Mouse (Mus musculus) spleen, adult 18-20 months (tissue): Measurements from ENCODE around the gene 6030408B16Rik.

Source experiments
- DNase-seq, 2 experiments: peaks; one replicate each; pipeline ENCODE4 v3.0.0; 2022; ENCODE audit warnings: mixed read lengths in 2 of 2

6030408B16Rik gene

DNA sequence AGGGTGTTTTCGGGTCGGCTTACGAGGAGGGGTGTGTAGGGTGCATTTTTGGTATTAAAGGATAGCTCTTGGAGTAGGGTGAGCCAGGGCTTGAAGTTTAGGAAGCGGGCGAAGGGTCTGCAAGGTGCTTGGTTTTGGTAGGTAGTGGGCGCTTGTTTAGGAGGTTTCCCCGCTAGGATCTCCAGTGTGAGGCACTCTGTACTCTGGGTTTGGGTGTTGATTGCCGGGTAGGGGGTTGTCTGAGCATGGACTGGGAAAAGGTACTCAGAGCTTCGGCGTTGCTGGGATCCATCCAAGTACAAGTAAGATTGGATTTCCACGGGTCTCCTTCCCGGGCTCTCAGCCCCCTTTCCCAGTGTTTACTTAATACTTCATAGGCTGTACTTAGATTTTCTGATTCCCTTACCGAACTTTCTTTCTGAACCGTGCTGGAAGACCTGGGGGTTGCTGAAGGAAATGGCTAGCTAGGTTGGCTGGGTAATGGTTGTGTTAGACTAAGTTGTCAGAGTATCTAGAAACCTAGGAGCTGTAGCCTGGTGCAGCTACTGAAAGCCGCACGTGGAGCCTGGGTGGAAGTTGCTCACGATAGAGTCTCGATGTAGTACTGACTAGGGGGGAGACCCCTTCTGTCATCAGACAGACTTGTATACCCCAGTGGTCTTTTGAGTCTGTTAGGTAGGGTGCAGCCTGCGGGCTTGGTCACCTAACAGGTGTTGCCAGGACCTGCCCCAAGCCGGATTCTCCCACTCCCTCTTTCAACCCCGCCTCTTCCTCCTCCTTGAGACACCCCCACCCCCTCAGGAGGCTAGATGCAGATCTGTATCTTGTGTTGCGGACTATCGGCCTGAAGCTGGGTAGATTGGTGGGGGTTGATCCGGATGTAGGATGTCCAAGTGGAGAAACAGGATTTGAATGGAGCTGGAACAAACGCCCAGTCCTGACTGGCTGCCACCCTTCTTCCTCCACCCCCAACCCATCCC lies 25.7 kb upstream of the 6030408B16Rik start:
- no peak for DNase-seq

DNA sequence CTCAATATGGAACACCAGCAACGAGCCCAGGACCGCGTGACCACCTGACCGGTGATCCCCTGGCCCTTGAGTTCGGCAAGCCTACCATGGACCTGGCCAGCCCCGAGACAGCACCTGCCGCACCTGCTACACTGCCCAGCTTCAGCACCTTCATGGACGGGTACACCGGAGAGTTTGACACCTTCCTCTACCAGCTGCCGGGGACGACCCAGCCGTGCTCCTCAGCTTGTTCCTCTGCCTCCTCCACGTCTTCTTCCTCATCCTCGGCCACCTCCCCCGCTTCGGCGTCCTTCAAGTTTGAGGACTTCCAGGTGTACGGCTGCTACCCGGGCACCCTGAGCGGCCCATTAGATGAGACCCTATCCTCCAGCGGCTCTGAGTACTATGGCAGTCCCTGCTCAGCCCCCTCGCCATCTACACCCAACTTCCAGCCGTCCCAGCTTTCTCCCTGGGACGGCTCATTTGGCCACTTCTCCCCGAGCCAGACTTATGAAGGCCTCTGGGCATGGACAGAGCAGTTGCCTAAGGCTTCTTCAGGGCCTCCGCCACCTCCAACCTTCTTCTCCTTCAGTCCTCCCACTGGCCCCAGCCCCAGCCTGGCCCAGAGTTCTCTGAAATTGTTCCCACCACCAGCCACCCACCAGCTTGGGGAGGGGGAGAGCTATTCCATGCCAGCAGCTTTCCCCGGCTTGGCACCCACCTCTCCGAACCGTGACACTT lies 22.8 kb upstream of the 6030408B16Rik start:
- DNase-seq, result no peak

DNA sequence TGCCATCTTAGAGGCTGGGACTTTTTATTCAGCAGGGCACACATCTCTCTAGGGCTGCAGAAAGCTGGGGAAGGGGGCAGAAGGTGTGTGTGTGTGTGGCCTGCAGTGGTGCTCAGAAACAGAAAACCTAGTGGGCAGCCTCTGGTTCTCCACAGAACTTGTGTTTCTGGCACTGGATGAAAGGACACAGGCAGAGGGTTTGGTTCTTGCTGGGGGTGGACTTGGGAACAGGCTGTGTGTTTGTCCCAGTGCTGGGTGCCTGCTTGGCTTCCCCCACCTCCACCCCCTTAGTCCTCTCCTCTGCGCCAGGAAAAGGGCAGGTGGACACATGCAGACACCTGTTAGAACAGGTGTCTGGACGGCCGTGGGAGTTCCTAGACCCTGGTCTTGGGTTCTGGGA lies 21.9 kb upstream of the 6030408B16Rik start:
- no peak for DNase-seq

DNA sequence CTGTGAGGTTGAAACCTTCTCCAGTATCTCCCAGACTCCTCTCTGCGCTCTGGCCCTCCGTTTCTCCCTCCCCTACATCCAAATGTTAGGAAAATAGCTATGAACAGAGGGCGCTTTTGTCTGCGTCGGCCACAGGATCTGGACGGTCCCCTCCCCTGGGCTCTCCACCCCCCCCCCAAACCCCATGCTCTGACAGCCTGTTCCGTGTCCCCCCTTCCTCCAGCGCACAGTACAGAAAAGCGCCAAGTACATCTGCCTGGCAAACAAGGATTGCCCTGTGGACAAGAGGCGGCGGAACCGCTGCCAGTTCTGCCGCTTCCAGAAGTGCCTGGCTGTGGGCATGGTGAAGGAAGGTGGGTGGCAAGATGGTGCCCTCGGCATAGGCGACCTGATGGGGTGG lies 21.5 kb upstream of the 6030408B16Rik start:
- no peak for DNase-seq

DNA sequence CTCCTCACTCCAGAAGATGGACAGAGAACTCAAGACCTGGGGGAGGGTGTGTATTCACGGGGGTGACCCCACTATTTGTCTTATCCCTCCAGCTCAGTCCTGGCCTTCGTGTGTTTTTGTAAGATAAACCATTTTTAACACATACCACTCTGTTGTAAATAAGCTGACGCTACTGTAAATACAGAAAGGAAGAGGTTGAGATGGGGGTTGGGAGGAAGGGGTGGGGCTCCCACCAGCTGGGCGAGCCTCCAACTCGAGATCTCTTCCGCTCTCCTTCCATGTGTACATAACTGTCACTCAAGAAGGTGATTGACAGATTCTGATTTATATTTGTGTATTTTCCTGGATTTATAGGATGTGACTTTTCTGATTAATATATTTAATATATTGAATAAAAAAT lies 18.6 kb upstream of the 6030408B16Rik start:
- DNase-seq, result no peak

DNA sequence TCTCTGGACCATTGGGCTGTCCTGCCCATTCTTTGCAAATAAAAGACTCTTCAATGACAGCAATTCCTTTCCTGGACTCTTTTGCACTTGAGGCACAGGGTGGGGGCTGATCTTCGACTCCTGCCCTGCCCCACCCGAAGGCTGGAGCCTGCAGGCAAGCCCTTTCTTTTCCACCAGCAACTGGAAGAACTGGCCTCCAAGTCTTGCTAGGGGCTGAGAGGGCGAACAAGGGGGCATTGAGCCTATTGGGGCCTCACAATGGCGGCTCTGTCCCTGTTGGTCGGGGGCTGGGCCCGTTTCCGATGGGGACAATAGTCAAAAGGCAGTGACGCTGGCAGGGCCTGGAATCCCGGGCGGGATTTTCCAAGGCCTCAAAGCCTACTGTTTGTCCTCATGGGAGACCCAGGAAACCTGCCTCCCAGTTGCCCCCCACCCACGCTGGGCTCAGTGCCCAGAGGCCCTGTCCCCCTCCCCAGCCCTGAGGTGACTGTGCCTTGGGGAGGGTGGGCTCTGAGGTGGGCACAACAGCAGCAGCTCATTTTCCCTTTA lies 15.6 kb upstream of the 6030408B16Rik start:
- DNase-seq, result no peak

DNA sequence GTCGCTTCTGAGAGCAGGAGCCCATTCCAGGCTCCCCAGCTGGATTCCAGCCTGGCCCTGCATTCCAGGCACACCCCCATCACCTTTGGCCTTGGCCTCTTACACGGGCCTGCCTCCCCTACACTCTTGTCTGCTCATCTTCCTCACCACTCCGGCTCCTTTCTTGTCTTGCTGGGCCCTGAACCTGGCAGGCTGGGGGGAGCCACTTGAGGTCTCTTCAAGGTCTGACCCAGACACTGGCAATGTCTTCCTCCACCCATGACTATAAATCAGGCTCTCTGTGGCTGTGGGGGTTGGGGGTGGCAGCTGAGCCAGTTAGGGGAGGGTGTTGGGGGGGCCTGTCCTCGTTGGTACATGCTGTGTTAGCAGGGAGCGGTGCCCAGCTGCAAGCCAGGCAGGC lies 14.4 kb upstream of the 6030408B16Rik start:
- no peak for DNase-seq

DNA sequence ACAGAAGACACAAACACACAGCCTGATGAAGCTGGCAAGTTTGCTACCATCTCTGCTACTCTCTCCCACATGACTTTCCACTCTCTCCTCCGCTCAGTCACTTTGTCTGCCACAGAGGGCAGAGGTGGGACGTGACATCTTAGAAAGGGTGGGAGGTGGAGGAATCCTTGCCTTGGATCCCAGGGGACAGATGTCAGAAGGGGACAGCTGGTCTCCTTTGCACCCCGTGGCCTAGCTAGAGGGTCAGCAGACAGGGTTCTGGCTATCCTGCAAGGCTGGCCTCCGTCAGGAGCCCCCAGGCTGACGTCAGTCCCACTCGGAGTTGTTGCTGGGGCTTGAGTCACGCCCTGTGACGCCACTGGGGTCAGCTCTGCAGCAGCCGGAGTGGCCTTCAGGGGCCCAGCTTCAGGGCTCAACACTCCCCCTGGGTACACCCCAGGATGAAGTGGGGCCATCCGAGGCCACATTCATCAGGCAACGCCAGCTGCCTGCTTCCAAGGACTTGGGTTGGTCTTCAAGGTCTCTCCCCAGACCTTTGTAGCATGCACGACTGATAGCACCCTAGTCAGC lies 13.5 kb upstream of the 6030408B16Rik start:
- DNase-seq, result no peak

DNA sequence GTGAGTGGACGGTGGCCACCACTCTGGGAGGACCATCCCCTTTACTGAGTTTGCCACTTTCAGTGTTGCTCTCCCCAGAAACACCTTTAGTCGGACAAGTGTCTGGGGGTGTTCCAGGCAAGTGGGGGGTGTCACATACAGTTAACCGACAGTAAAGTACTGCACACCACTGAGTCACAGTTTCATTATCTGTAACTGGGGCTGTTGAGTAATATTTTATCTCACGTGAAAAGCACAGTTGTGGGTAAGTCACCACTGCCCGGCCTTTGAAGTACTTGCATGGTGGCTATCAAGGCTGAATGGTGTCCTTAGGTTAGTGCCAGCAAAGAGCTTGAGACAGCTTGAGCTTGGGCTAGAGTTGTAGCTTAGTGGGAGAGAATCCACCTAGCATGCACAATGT lies 10.5 kb upstream of the 6030408B16Rik start:
- no peak for DNase-seq

DNA sequence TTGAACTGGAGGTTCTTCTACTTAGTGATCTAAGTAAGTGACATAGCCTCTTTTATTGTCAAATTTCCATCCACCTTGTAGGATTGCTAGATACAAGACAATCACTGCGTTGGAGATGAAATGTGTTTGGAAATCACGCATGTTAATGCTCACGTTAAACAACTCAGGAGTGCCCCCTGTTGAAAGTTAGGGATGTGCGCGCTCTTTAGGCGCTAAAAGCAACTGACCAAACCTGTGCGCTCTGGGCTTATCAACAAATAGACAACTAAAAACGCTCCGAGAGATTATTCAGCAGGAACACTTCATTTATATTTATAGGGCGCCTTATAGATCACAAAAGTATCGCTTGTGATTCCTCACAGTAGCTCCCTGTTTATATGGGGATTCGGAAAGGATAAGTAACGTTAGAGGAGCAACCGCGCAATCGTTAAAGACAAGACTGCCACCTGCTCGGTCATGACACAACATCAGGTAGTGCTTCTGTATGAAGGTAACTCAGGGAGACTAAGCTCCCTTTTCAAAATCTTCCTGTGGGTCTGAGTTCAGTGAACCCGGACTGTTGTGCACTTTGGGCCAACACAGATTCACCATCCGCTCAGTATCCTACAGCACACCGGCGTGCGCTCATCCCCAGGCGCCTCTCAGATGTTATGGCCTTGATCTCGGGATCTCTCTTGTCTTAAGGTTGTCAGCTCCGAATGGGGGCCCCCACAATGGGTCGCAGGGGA lies 9.7 kb upstream of the 6030408B16Rik start:
- peak in 1 of 2 experiments; percentile 38 for DNase-seq

DNA sequence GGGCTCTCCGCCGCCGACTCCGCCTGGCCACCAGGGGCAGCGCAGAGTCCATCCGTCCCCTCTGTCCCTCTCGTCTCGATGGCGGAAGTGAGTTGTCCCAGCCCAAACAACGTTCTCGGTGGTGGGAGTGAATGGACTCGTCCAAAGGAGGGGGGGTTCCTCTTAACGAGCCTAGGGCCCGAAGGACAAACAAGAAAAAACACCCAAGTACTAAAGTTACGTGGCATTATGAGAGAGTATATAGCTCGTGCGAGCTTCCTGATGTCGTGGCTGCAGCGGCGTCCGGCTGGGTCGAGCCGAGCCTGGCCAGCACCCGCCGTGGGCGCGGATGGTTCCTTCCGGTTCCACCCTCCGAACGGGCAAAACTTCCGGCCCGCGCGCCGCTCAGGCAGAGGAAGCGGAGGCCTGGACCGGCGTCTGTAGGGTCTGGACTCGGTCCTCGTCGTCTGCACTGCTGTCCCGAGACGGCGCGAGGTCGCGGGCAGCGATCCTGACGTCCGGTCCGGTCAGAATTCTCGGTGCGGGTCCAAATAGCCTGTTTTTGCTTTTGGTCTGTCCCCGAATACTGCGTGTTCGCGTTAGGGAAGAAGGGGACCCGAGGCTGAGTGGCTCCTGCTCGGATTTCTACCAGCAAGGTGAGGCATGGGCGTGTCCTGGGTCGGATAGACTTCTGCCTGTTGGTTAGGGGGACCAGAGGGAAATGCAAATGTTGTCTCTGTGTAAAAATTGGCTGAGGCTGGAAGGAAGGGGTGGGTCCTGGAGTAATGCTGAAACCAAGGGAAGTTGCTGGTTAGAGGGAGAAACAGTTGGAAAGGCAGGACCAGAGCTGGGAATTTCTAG lies 8.9 kb upstream of the 6030408B16Rik start, which contains the start of gene Atg101:
TSS of gene Atg101 (plus strand) at position 362 of the 840 bp plus-strand sequence.
- DNase-seq, result peak; percentile 81 to 86

DNA sequence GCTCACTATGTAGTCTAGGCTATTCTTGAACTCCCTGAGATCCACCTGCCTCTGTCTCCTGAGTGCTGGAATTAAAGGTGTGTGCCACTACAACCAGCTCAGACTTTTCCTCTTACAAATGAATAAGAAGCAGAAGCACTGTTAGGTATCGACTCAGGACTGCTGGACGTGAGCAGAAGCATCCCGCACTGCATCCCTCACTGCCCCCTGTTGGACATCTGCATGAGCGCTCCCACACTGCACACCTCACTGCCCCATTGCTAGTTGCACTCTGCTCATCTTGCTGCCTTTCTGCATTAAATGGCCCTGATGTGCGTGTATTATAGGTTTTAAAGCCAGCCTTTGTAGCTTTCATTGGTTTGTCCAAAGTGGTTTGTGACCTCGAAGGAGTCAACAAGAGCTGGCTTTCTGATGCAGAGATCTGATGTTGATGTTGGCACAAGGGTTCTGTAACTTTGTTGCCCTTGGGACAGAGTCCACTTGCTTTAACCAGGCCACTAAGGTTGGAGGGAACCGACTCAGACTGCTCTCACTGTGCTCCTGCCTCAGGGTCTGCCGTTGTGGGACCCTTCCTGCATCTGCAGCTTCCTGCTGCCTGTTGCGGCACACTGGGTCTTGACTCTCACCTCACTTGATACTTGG lies 6.8 kb upstream of the 6030408B16Rik start:
- no peak for DNase-seq

DNA sequence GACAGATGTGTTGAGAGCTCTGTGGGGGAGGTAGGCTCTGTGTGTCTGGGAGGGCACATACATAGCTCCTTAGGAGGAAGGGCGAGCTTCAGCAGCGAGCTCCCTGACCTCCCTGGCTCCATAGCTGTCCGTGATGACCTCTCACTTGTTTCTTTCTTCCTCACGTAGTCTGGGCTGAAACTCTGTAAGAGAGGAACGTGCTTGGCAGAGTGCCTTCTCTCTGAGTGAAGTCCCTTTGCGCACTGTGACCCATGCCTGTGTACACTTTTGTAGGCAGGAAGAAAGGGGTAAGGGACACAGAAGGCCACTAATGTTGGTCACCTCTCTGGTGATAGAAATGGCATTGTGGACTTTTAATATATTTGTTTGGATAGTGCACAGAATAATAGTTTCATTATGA lies 5.7 kb upstream of the 6030408B16Rik start:
- DNase-seq, result no peak

DNA sequence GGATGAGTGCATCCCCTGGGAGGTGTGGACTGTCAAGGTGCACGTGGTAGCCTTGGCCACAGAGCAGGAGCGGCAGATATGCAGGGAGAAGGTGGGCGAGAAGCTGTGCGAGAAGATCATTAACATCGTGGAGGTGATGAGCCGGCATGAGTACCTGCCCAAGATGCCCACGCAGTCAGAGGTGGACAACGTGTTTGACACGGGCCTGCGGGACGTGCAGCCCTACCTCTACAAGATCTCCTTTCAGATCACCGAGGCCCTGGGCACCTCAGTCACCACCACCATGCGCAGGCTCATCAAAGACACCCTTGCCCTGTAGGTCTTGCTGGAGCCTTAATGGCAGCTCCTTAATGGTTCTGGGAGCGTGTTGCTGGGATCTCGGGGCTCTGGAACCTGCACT lies 2.7 kb upstream of the 6030408B16Rik start:
- no peak for DNase-seq

DNA sequence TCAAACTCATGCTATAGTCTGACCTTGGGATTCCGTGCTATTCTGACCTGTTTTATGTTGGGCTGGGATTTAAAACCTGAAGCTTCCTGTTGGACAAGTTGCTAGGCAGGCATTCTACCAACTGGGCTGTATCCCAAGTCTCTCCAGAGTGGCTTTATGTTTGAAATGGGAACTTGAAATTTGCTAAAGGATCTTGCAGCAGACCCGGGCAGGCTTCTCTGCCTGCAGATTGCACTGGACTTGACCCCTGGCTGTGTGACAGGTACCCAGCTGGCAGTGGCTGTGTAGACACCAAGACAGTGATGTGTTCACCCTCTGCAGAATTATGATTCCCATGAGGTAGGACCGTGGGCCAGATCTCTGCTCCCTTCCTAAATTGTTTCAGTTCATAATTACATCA lies 1.0 kb upstream of the 6030408B16Rik start:
- no peak for DNase-seq

DNA sequence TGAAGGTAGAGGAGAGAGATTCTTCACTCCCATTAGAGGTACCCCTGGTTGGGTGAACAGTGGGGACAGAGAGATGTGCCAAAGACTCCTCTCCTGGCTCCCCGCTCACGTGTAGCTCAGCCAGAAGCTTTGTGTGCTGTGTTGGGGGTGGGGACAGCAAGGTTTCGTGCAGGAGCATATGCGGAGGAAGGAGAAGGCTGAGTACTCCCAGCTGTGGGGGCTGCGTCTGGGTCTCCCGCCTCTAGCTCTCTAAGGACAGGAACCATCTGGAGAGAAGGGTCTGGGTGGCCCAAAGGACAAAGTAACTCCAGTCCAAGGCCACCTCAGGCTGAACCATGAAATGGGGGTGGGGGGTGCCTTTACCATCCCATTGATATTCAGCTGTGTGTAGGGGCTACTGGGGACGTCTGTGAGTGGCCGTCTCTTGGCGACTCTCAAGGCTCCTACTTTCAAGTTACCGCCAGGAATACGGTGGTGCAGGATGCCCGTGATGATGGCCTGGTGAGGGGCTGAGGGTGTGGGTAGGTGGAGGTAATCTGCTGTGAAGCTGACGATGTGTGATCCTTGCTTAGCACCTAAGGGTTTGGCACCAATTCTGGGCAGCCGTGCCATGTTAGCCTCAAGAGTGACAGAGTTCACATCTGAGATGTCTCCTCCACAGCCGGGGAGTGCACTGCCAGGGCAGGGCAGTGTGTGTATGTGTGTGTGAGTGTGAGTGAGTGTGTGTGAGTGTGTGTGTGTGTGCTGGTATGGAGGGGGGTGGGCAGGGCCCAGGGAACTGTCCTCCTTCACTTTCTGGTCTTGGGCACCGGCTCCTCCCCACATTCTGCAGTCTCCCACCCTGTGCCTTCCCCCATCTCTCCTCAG lies 1.2 kb downstream of the 6030408B16Rik start:
- DNase-seq, result no peak

DNA sequence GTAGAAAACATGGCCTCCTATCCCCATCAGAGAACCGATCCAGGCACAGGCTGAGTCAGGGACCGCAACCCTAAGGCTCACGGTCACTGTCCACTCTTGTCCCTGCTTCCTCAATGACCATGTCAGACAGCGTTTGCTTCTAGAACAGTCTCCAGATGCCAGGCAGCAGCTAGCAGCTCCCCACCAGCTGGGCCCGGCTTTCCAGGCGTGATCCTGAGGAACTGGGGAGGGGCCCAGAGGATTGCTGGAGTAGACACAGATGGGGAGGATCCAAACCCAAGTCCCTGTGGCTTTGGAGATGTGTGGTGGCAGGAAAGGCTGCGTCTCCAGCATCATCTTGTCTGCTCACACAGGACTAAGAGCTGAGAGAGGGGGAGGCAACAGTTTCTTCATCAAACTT lies 2.1 kb downstream of the 6030408B16Rik start:
- no peak for DNase-seq

DNA sequence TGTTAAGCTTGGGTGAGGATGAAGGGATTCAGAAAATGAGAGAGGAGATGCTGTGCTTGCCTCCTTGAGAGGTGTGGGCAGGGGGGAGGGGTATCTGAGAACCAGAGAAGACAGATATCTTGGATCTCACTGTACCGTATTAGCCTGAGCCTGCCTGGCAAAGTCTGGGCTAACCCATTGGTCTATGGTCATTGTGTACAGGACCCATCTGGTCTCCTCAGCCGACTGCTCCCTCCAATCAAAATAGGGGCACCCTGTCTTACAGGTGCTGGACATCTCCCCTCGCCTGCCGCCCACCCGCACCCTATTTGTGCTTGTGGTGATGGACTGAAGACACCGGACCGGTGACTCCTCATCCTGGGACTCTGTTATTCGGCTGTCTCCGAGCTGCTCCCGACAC lies 2.6 kb downstream of the 6030408B16Rik start:
- no peak for DNase-seq

DNA sequence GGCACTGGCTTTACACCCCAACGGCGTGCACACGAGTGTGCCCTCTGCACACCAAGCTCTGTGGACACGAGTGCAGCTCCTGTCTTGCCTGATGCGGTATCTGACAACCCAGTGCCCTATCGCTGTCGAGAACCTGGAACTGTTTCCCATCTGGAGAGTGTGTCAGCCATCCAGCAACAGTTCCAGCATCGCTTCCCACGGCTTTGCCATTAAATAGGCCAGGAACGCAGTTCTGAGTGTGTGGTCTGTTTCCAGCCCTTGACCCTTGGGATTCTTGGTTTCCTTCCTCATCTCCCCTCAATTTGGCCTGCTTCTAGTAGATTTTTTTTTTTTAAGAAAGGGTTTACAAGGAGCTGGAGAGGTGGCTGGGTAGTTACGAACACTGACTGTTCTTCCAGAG lies 3.1 kb downstream of the 6030408B16Rik start:
- DNase-seq, result no peak

DNA sequence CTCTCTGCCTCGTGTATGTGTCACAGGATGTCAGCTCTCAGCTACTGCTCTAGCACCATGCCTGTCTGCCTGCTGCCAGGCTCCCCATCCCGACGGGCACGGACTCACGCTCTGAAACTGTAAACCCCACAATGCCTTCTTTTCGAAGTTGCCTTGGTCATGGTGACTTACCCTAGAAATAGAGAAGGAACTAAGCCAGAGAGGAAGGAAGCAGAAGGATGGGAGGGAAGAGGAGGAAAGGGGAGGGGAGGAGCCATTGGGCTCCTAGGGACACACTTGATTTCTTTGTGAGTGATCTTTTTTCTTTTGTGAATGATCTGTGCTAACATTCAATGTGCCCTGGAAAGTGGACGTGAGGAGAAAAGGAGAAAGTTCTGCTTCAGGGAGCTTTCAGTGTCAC lies 5.0 kb downstream of the 6030408B16Rik start:
- no peak for DNase-seq
